Mouse (Mus musculus) embryonic facial prominence, embryonic 10.5 days (tissue): ENCODE measurements around the gene Gm43517. TPM values are rescaled to one million over a fixed set of nuclear protein-coding genes. Genes with fewer than 3 reads are reported as not detected.

Experiments used
- DNase-seq: peaks from one replicate; pipeline ENCODE4 v3.0.0-alpha.2; 2017; ENCODE audit warnings: low spot score
- H3K27ac ChIP-seq: fragments of 300-500 bp; sonication (generic); replicated peaks from 2 replicates; pipeline ENCODE4 v1.5.1; 2016; ENCODE audit warnings: mild to moderate bottlenecking
- H3K27me3 ChIP-seq: fragments of 300-500 bp; sonication (generic); replicated peaks from 2 replicates; pipeline ENCODE4 v1.6.1; 2016; ENCODE audit warnings: low read depth, mild to moderate bottlenecking; ENCODE audit not compliant: poor library complexity, severe bottlenecking
- H3K36me3 ChIP-seq: fragments of 300-500 bp; sonication (generic); replicated peaks from 2 replicates; pipeline ENCODE4 v1.6.1; 2016; ENCODE audit warnings: mild to moderate bottlenecking, moderate library complexity
- H3K4me1 ChIP-seq: fragments of 300-500 bp; sonication (generic); 2 replicates; pipeline ENCODE4 v1.6.1; 2016
- H3K4me3 ChIP-seq: fragments of 300-500 bp; sonication (generic); 2 replicates; pipeline ENCODE4 v1.5.1; 2016; ENCODE audit warnings: mild to moderate bottlenecking, moderate library complexity
- H3K9me3 ChIP-seq: fragments of 300-500 bp; sonication (generic); 2 replicates; pipeline ENCODE4 v1.6.1; 2016; ENCODE audit warnings: mild to moderate bottlenecking
- WGBS: fragments of 180-500 bp; shearing (Covaris S2); methylation state at CpG from one replicate; pipeline ENCODE4 v1.1.7; 2016; 5-methylcytosine and 5-hydroxymethylcytosine counted together
- polyA plus RNA-seq: library from polyadenylated mRNA; unstranded; fragments of >200 nt; fragmentation: Nextera tagmentation; extraction: Ambion mirVana; gene quantifications from 2 replicates; pipeline ENCODE4 v1.2.1, GENCODE M21; 2016

The Gm43517 gene
- polyA plus RNA-seq, 1 experiment from 2014 or later: 0.21 TPM

DNA sequence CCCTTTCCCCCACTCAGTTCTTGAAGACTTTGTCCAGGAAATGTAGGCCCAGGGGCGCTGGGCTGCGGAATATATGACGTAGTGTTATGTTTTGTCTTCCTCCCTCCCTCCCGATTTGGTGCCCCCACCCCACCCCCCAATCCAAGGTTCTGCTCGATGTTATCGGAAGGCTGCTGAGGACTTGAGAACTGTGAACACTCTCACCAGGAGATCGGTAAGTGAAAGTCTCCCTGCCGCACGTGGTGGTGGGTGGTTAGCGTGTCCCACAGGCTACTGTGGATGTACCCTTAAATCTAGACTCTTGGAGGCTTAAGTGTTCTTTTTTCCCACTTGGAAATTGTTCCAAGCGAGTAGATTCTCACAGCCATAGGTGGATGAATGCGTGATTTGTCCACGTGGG lies 5.3 kb downstream of the Gm43517 start:
- under 1% methylated on average over 13 of the region's 13 CpGs for WGBS
- Histone ChIP-seq H3K4me3 (peak overlapping the region; percentile 53), H3K27ac (peak overlapping the region; percentile 57; the same call in 1 of the 2 replicates), H3K9me3 (no peaks in the 10 kb centered on the region), H3K27me3 (peaks cover 99% of the 10 kb centered on the region), H3K36me3 (no peaks in the 10 kb centered on the region), H3K4me1 (no peaks in the 10 kb centered on the region)
- DNase-seq: peak; percentile 38

DNA sequence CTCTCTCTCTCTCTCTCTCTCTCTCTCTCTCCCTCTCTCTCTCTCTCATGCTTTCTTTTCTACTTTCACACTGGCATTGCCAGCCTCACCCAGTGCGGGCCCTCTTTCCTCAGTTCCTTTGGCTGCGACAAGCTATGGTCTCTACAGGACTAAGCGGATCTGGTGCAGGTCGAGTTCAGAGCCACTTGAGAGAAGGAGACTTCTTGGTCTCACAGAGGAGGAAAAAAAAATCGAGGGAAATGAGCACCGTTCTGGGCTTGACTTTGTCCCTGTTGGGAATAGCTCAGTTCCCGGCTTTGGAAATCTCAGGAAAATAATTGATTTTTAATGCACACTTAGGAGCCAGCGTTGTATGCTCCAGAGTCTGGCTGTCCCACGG lies 5.9 kb downstream of the Gm43517 start:
- H3K36me3 ChIP-seq: no peaks in the 10 kb centered on the region
- no peaks in the 10 kb centered on the region for H3K9me3 ChIP-seq
- peak overlapping the region; percentile 53 for H3K4me3 ChIP-seq
- H3K27me3 ChIP-seq: peaks cover 99% of the 10 kb centered on the region
- DNase-seq: no peak
- peak overlapping the region; percentile 82 for H3K27ac ChIP-seq
- no peaks in the 10 kb centered on the region for H3K4me1 ChIP-seq
- under 1% methylated on average over 9 of the region's 9 CpGs for WGBS

DNA sequence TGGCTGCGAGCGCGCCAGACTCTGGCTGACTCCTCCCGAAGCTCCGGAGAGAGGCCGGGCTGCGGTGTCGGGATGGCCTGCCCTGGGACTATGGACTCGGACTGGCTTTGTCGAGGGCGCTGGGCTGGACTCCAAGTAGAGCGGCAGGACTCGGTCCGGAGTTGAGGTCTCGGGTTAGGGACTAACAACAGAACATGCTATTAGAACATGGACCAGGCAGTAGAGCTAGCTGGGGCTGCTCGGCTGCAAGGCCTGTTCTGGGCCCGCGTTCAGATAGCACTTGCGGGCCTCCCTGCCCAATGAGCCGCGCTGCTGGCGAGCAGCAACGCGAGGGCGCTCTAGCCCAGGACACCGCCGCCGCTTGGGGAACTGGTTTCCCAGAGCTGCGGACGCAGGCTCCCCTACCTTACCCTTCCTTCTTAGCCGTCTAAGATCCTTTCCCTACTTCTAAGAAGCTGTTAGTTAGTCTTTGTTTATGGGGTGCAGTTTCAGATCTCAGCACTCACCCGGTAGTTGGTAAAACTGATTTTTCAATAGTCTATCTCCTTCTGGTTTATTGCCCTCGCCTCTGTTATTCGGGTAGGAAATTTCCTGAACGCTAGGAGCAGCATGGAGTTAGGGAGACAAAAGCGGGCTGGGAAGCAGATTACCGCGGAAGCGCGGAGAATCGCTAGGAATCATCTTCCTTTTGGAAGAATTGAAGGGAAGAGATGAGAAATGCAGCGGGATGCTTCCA lies 6.5 kb downstream of the Gm43517 start:
- Histone ChIP-seq H3K27me3 (peaks cover 99% of the 10 kb centered on the region), H3K4me1 (no peaks in the 10 kb centered on the region), H3K36me3 (no peaks in the 10 kb centered on the region), H3K27ac (peak overlapping the region; percentile 82), H3K9me3 (no peaks in the 10 kb centered on the region), H3K4me3 (peak overlapping the region; percentile 53)
- WGBS: 0% methylated on average over 42 of the region's 42 CpGs
- DNase-seq: peak; percentile 88

DNA sequence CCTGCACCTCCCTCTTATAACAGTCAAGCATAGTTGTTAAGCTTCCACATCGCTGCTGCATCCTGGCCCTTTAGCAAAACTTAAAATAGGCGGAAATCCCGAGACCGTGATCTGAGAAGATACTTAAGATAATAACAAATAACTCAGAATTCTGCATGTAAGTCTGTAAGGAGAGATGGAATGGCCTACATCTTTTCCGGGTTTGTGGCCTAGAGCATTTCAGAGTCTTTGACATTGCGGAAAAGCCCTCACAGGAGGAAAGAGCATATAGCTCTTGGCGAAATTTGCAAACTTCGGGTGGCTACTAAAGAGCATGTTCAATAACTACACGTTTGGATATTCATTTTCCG lies 7.0 kb downstream of the Gm43517 start:
- H3K27me3 ChIP-seq: peaks cover 99% of the 10 kb centered on the region
- peak overlapping the region; percentile 82 for H3K27ac ChIP-seq
- peak overlapping the region; percentile 53 for H3K4me3 ChIP-seq

DNA sequence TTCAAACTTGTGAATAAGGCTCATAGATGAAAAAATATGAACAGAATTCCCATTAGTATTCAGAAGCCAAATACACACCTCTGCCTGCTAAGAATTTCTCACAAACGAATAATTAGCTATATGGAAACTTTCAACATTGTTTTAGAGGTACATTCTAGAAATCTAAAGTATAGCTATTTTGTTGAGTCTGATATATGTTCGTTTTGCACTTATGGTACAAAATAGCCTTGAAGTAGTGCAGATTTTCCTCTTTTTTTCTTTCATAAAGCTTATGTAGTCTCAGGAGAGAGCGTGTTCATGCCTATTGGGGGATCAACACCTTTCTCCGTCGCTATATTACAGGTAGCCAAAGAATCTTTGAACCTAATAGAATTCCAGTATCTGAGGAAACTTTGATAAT lies 7.9 kb downstream of the Gm43517 start:
- H3K27me3 ChIP-seq: peaks cover 100% of the 10 kb centered on the region
- no peaks in the 10 kb centered on the region for H3K36me3 ChIP-seq
- no peak overlapping the region for H3K27ac ChIP-seq
- no peak for DNase-seq
- H3K9me3 ChIP-seq: no peaks in the 10 kb centered on the region
- no peaks in the 10 kb centered on the region for H3K4me1 ChIP-seq
- 5% methylated on average over 5 of the region's 5 CpGs for WGBS
- peak overlapping the region; percentile 53 for H3K4me3 ChIP-seq

More for the DNA sequence above, 7.0 kb downstream of the Gm43517 start:
- H3K9me3 ChIP-seq: no peaks in the 10 kb centered on the region
- DNase-seq: no peak
- WGBS: 2% methylated on average over 10 of the region's 10 CpGs
- H3K4me1 ChIP-seq: no peaks in the 10 kb centered on the region
- H3K36me3 ChIP-seq: no peaks in the 10 kb centered on the region

DNA sequence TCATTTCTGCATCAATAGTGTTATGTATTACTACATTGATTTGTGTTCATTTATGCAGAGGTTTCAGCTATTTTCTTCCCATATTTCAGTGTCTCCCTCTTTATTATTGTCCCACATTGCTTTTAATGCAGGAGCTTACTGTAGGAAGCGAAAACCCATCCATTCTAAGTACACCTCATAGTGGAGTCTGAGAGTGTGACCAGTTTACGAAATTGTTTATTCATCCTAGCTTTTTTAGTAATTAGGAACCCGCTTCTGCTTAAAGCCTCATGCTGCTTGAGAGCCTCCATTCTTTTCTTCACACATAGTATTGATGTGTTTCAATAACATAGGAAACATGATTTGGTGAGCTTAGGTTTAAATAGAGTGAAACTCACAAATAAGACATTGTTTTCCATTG lies 8.7 kb downstream of the Gm43517 start:
- no peaks in the 10 kb centered on the region for H3K4me1 ChIP-seq
- H3K27me3 ChIP-seq: peaks cover 100% of the 10 kb centered on the region
- WGBS: 10% methylated on average over 3 of the region's 3 CpGs
- H3K36me3 ChIP-seq: no peaks in the 10 kb centered on the region
- peak overlapping the region; percentile 38; the same call in 1 of the 2 replicates for H3K4me3 ChIP-seq
- H3K27ac ChIP-seq: no peak overlapping the region
- no peak for DNase-seq
- H3K9me3 ChIP-seq: no peaks in the 10 kb centered on the region

DNA sequence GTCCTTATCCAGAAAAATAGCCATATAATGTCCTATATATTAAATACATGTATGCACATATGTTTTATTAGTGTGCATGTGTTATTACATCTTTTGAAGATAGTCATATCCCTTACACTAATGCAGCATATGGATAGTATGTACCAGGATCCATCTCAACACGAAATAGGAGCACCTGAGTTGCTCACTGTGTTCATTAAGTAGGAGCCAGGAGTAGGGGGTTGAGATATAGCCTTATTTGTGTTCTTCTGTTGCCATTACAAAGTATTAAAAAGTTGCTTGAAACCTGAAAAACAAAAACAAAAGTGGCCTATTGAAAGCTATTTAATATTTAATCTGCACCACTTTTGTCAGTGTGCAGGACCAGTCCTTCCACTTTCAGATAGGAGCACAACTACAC lies 9.2 kb downstream of the Gm43517 start:
- H3K36me3 ChIP-seq: no peaks in the 10 kb centered on the region
- 3% methylated on average over 1 of the region's 1 CpGs for WGBS
- DNase-seq: no peak
- H3K4me1 ChIP-seq: no peaks in the 10 kb centered on the region
- H3K27me3 ChIP-seq: peaks cover 100% of the 10 kb centered on the region
- H3K9me3 ChIP-seq: no peaks in the 10 kb centered on the region
- H3K27ac ChIP-seq: no peak overlapping the region
- H3K4me3 ChIP-seq: peak overlapping the region; percentile 38

DNA sequence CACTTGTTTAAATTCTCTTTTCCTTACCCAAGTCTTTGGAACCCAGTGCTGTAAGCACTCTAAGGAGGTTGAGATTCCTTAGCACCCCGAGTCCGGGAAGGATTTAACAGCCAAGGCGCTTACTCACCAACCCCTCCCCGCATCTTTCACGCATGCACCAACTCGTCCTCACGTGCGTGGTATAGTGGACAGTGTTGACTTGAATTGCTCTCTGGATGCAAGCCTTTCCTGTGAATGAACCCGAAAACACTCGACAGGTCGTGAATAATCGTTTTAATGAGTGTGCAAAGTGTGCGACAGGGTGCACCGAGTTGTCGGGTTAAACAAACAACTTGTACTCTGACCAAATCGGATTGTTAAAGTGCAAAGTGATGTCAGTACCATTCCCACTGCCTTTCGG lies 9.9 kb downstream of the Gm43517 start:
- H3K27ac ChIP-seq: no peak overlapping the region; the same call in 1 of the 2 replicates
- WGBS: under 1% methylated on average over 17 of the region's 17 CpGs
- H3K9me3 ChIP-seq: no peaks in the 10 kb centered on the region
- peak overlapping the region; percentile 38 for H3K4me3 ChIP-seq
- no peaks in the 10 kb centered on the region for H3K4me1 ChIP-seq
- peak; percentile 49 for DNase-seq
- H3K36me3 ChIP-seq: no peaks in the 10 kb centered on the region
- H3K27me3 ChIP-seq: peaks cover 100% of the 10 kb centered on the region

DNA sequence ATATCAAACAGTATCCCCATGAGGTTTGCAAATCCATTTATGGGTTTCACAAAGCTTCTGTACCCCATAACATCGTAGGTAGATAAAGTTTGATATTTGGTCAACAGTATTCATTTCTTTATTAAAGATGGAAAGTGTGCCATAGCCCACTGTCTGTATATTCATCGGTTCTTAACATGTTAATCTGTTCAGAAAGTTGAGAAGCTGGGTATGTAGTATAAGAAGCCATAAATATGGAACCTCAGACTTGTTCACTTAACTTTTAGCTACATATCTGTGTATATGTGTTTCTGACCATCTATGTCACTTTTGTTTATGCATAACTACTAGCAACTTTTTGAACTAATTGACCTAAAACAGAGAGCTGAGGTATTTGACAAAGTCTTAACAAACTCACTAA lies 11.0 kb downstream of the Gm43517 start:
- DNase-seq: no peak
- WGBS: 25% methylated on average over 2 of the region's 2 CpGs

DNA sequence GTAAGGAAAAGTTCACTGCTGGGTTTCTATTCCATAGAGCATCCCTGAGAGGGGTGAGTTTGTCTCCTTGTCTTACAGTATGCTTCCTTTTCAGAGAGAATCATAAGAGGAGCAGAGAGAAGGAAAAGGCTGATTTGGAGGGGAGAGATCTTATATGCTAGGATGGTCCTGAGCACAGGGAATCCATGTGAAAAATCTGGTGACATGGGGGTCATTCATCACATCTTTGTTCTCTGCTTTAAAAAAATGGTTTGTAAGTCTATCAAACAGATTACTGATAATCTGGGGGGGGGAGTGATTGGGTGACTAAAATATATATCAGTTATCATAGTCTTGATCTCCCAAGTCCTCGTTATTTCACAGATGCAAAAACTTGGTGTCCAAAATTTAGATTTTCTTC lies 11.8 kb downstream of the Gm43517 start:
- DNase-seq: no peak
- Histone ChIP-seq H3K36me3 (no peaks in the 10 kb centered on the region), H3K27me3 (peaks cover 100% of the 10 kb centered on the region), H3K9me3 (no peaks in the 10 kb centered on the region), H3K27ac (no peak overlapping the region), H3K4me3 (no peak overlapping the region), H3K4me1 (peaks cover 13% of the 10 kb centered on the region)
- WGBS: 32% methylated on average over 1 of the region's 1 CpGs

More for the DNA sequence above, 11.0 kb downstream of the Gm43517 start:
- Histone ChIP-seq H3K36me3 (no peaks in the 10 kb centered on the region), H3K4me3 (no peak overlapping the region), H3K4me1 (peaks cover 5% of the 10 kb centered on the region), H3K27me3 (peaks cover 100% of the 10 kb centered on the region), H3K27ac (no peak overlapping the region), H3K9me3 (no peaks in the 10 kb centered on the region)

DNA sequence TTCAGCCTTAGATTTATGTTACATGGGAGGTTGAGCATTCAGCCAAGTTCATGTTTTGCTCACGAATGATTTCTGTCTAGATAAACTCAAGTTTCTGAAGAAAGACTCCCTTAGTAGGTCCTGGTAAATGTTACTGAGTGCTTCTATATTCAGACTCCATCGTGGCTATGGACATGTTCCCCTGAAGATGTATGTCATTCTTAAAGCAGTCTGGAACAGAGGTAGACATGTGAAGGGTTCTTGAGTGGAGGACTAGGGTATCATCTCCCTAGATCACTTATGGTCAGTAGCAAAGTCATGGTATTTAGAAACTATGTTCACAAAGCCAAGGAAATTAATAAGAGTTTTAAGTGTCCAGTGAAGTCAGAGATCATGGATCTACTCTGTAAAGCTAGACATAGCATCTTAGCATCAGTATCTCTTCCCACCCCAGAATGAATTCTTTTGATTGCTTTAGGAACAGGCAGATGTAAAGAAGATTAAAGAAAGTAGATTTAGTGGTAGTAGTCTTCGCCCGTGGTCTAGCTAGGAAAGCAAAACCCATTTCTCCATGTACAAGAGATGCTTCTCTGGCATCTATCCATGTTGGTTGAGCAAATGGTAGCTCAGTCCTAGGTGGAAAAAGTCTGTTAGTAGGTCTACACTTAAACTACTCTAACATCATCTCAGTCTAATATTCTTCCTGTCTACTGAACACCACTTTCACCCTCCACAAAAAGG lies 12.6 kb downstream of the Gm43517 start:
- Histone ChIP-seq H3K27ac (no peak overlapping the region), H3K36me3 (no peaks in the 10 kb centered on the region), H3K4me3 (no peak overlapping the region), H3K9me3 (no peaks in the 10 kb centered on the region), H3K4me1 (peaks cover 13% of the 10 kb centered on the region), H3K27me3 (peaks cover 98% of the 10 kb centered on the region)
- 20% methylated on average over 4 of the region's 4 CpGs for WGBS
- DNase-seq: no peak

DNA sequence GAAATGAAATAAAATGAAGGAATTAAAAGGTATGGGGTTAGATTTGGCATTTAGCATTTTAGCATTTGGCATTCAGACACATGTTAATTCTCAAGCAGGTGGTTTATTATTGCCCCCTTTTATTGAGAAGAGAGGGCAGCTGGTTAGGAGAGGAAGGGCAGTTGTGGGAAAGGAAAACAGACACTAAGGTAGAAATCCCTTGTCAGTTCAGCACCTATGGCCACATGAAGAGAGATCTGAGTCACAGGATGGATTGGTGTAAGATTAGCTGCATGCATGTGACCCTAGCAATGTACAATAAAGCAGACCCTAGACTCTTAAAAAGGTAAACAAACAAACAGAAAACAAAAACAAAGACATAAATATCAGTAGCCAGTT lies 13.2 kb downstream of the Gm43517 start:
- peaks cover 98% of the 10 kb centered on the region for H3K27me3 ChIP-seq
- peaks cover 13% of the 10 kb centered on the region for H3K4me1 ChIP-seq
- no peak for DNase-seq
- no peak overlapping the region for H3K4me3 ChIP-seq
- H3K27ac ChIP-seq: no peak overlapping the region
- no peaks in the 10 kb centered on the region for H3K36me3 ChIP-seq
- H3K9me3 ChIP-seq: no peaks in the 10 kb centered on the region

DNA sequence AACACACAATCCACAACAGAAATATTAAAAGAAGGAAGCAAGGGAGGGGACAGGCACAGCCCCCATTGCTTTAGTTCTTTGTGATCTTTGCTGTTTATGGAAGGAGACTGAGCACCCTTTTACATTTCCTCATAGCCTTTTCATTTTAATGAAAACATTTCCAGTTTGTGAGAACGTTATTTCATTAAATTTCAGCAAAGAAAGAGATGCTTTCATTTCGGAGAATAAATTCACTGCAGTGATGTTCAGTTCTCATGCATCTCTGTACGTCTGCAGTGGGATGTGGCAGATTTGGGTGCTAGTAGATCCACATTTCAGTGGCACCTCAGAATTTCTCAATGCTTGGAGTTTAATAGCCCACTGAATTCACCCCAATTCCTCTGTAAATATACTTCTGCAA lies 13.7 kb downstream of the Gm43517 start:
- Histone ChIP-seq H3K27me3 (peaks cover 98% of the 10 kb centered on the region), H3K36me3 (no peaks in the 10 kb centered on the region), H3K4me3 (no peak overlapping the region), H3K27ac (no peak overlapping the region), H3K9me3 (no peaks in the 10 kb centered on the region), H3K4me1 (peaks cover 13% of the 10 kb centered on the region)
- no peak for DNase-seq
- WGBS: 17% methylated on average over 3 of the region's 3 CpGs
